In the genomic region with DNA sequence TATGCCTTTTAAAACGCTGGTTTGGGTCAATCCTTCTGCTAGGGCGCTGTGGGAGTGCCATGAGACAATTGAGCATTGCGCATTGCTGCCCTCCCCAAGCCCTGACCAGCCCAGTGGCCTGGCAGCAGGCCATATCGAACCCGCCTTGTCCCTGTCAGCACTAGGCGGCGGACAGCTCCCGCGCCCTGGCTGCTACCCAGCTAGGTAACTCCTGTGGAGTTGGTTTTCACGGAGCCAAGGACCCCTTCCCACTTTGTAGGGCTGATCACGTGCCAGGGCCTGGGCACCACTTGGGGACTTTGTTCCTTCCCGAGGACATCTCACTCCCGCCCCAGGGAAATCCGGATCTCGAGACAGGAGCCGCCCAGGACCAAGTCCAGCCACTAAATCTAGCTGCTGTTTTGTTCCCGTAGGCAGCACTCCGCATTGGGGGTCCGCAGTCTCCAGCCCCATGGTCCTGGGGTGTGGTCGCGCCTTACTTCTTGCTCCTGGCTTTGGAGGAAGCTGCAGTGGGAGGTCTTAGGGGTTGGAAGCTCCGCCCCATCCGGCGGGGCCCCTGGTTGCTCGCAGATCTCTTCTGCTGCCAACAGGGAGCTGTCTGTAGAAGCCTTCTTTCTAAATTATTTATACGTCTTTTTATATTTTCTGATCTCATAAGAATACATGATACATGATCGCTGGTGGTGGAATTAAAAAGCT, we compare ENCODE assay signal across 10 mouse cellular contexts. TPM values are rescaled to one million over a fixed set of nuclear protein-coding genes. Genes with fewer than 3 reads are reported as not detected.
DNase-seq lines count a peak whose midpoint lies in the region; ATAC-seq and TF ChIP-seq lines count a peak whose summit lies in the region.
"Had no signal": no experiment of that assay in that cellular context is flagged by ENCODE, and none has a peak within 500 bp of the region (broad histone marks: within the 10 kb centered on the region; RNA-seq: fewer than 3 reads in every experiment).

No protein-coding gene starts in this region.

- no peak overlapping the region for H3K9ac ChIP-seq in heart, embryonic 11.5 days (ENCODE audit: low read depth, low read length)
- 0 out of 2 replicates have a peak overlapping the region, but pooled peaks have one; percentile 31 for H3K9ac ChIP-seq in forebrain, embryonic 16.5 days (replicated peaks; ENCODE audit: low read depth, low read length)
- H3K9ac ChIP-seq in neural tube, embryonic 15.5 days (replicated peaks), result 0 out of 2 replicates have a peak overlapping the region, but pooled peaks have one; percentile 14
- H3K9ac ChIP-seq: liver, embryonic 14.5 days had no signal

- no peaks in the 10 kb centered on the region for H3K36me3 ChIP-seq in heart, embryonic 11.5 days (ENCODE audit: control insufficient read depth, insufficient read depth, low read length)
- H3K36me3 ChIP-seq in E14TG2a.4 (ENCODE audit: insufficient read depth, low read length), result no peaks in the 10 kb centered on the region
- no peaks in the 10 kb centered on the region for H3K36me3 ChIP-seq in forebrain, embryonic 16.5 days (ENCODE audit: control insufficient read depth, insufficient read depth)
- no peaks in the 10 kb centered on the region for H3K36me3 ChIP-seq in limb, embryonic 10.5 days
- H3K36me3 ChIP-seq in neural tube, embryonic 15.5 days, result no peaks in the 10 kb centered on the region
- H3K36me3 ChIP-seq: G1E had no signal

- TF ChIP-seq CTCF in E14TG2a.4 (conservative IDR thresholded peaks at IDR 0.05; ENCODE audit: low read length), result no peak

- no peaks in the 10 kb centered on the region for H3K4me1 ChIP-seq in heart, embryonic 11.5 days (ENCODE audit: control insufficient read depth, insufficient read depth, low read length)
- H3K4me1 ChIP-seq in E14TG2a.4 (replicated peaks; ENCODE audit: low read depth, low read length), result peaks cover 13% of the 10 kb centered on the region
- peaks cover 6% of the 10 kb centered on the region; the same call in 1 of the 2 replicates for H3K4me1 ChIP-seq in forebrain, embryonic 16.5 days (replicated peaks; ENCODE audit: control insufficient read depth, insufficient read depth, low read length)
- no peaks in the 10 kb centered on the region for H3K4me1 ChIP-seq in limb, embryonic 10.5 days
- peaks cover 9% of the 10 kb centered on the region for H3K4me1 ChIP-seq in neural tube, embryonic 15.5 days

- H3K27me3 ChIP-seq in heart, embryonic 11.5 days (ENCODE audit: control insufficient read depth, insufficient read depth, low read length), result 0 out of 2 replicates have a peak, but pooled peaks cover 2% of the 10 kb centered on the region
- H3K27me3 ChIP-seq in E14TG2a.4 (ENCODE audit: insufficient read depth, low read length), result peaks cover 7% of the 10 kb centered on the region
- H3K27me3 ChIP-seq in forebrain, embryonic 16.5 days (replicated peaks; ENCODE audit: control insufficient read depth, insufficient read depth, low read length), result 0 out of 2 replicates have a peak, but pooled peaks cover 8% of the 10 kb centered on the region
- H3K27me3 ChIP-seq in limb, embryonic 10.5 days (ENCODE audit: low read depth, poor library complexity, severe bottlenecking), result 0 out of 2 replicates have a peak, but pooled peaks cover 5% of the 10 kb centered on the region
- peaks cover 16% of the 10 kb centered on the region for H3K27me3 ChIP-seq in neural tube, embryonic 15.5 days (replicated peaks)

- 8% methylated on average over 27 of the region's 27 CpGs for WGBS in heart, embryonic 11.5 days (ENCODE audit: insufficient replicate concordance)
- 5% methylated on average over 27 of the region's 27 CpGs for WGBS in forebrain, embryonic 16.5 days
- 7% methylated on average over 27 of the region's 27 CpGs for WGBS in limb, embryonic 10.5 days
- WGBS in neural tube, embryonic 15.5 days, result 4% methylated on average over 27 of the region's 27 CpGs

- ATAC-seq in heart, embryonic 11.5 days (replicated peaks; ENCODE audit: insufficient number of reproducible peaks, low FRiP score, low TSS enrichment), result no peak
- peak; percentile 28; the same call in 1 of the 2 replicates for ATAC-seq in forebrain, embryonic 16.5 days
- peak; percentile 63; the same call in 1 of the 2 replicates for ATAC-seq in neural tube, embryonic 15.5 days (ENCODE audit: low FRiP score)

- H3K27ac ChIP-seq in heart, embryonic 11.5 days (ENCODE audit: low read depth, low read length), result no peak overlapping the region
- H3K27ac ChIP-seq in forebrain, embryonic 16.5 days (ENCODE audit: low read length), result no peak overlapping the region
- no peak overlapping the region for H3K27ac ChIP-seq in limb, embryonic 10.5 days
- no peak overlapping the region for H3K27ac ChIP-seq in neural tube, embryonic 15.5 days (replicated peaks)
- H3K27ac ChIP-seq: liver, embryonic 14.5 days had no signal

- no peak overlapping the region for H3K4me3 ChIP-seq in heart, embryonic 11.5 days (ENCODE audit: low read depth, low read length)
- H3K4me3 ChIP-seq in E14TG2a.4 (replicated peaks; ENCODE audit: low read length), result peak overlapping the region; percentile 71
- peak overlapping the region; percentile 24 for H3K4me3 ChIP-seq in forebrain, embryonic 16.5 days (replicated peaks; ENCODE audit: low read length)
- no peak overlapping the region for H3K4me3 ChIP-seq in limb, embryonic 10.5 days
- peak overlapping the region; percentile 22 for H3K4me3 ChIP-seq in neural tube, embryonic 15.5 days (replicated peaks)

- H3K4me2 ChIP-seq in heart, embryonic 11.5 days, result no peak overlapping the region
- H3K4me2 ChIP-seq in forebrain, embryonic 16.5 days (ENCODE audit: low read length), result peak overlapping the region; percentile 49
- H3K4me2 ChIP-seq in neural tube, embryonic 15.5 days, result peak overlapping the region; percentile 55

- H3K9me3 ChIP-seq in heart, embryonic 11.5 days (replicated peaks; ENCODE audit: control insufficient read depth, low read length), result no peaks in the 10 kb centered on the region
- H3K9me3 ChIP-seq in E14TG2a.4 (ENCODE audit: low read length), result no peaks in the 10 kb centered on the region
- no peaks in the 10 kb centered on the region for H3K9me3 ChIP-seq in forebrain, embryonic 16.5 days (ENCODE audit: control insufficient read depth, low read length)
- H3K9me3 ChIP-seq in limb, embryonic 10.5 days (replicated peaks), result no peaks in the 10 kb centered on the region
- H3K9me3 ChIP-seq in neural tube, embryonic 15.5 days (replicated peaks), result no peaks in the 10 kb centered on the region

- peak; percentile 64 for DNase-seq in heart, postnatal 4 days
- peak; percentile 53 to 64 for DNase-seq in cerebellum, adult 18-20 months
- peak; percentile 82 for DNase-seq in limb, embryonic 10.5 days (ENCODE audit: low spot score)
- DNase-seq in spleen, postnatal 36 days (ENCODE audit: low spot score in 2 of 2), result no peak

RNA-seq across cellular contexts. Expression of a gene that starts 26.8 kb away (rescaled TPM):
- total RNA-seq in heart, postnatal 4 days (2021), result 10 to 100 TPM; 26.3 to 27.7 TPM
- 23.8 and 28.5 TPM in 2 replicates for polyA plus RNA-seq in heart, embryonic 11.5 days (2014; fragmentation: Nextera tagmentation; extraction: Ambion mirVana)
- polyA plus RNA-seq in forebrain, embryonic 16.5 days (2015; fragmentation: Nextera tagmentation; extraction: Ambion mirVana), result 8.5 and 10.7 TPM in 2 replicates
- polyA plus RNA-seq in limb, embryonic 10.5 days (2016; fragmentation: Nextera tagmentation; extraction: Ambion mirVana), result 6.1 and 6.7 TPM in 2 replicates
- 9.4 and 9.7 TPM in 2 replicates for polyA plus RNA-seq in neural tube, embryonic 15.5 days (2015; fragmentation: Nextera tagmentation; extraction: Ambion mirVana)

Comparison
In these comparisons a context has a peak if more than half of its experiments do, and no peak if none do; other contexts are left out.
1. DNase-seq: peak in heart, postnatal 4 days (single experiment), cerebellum, adult 18-20 months (2 of 2) and limb, embryonic 10.5 days (single experiment); none in spleen, postnatal 36 days (0 of 2).
2. H3K4me3 ChIP-seq: peak in E14TG2a.4 (single experiment), forebrain, embryonic 16.5 days (single experiment) and neural tube, embryonic 15.5 days (single experiment); none in heart, embryonic 11.5 days (single experiment) and limb, embryonic 10.5 days (single experiment).